Mouse (Mus musculus): ENCODE data around the gene Fam83b. TPM values are rescaled to one million over a fixed set of nuclear protein-coding genes. Genes with fewer than 3 reads are reported as not detected.

Gene Fam83b
- polyA plus RNA-seq, 1 experiment: 6.7 TPM

GRCm38 (mm10) chr9:76553115-76553514 lies 13.8 kb downstream of the Fam83b start:
- 28% methylated on average over 1 of the region's 1 CpGs for WGBS
- Histone ChIP-seq H3K27me3 (ENCODE audit: control insufficient read depth, insufficient read depth, low read length) (no peaks in the 10 kb centered on the region), H3K36me3 (ENCODE audit: control insufficient read depth, insufficient read depth, low read length) (peaks cover 1% of the 10 kb centered on the region), H3K27ac (ENCODE audit: insufficient read depth, low read depth, low read length) (no peak overlapping the region), H3K4me1 (ENCODE audit: control insufficient read depth, insufficient read depth, insufficient read length, low read length) (peaks cover 11% of the 10 kb centered on the region; the same call in 1 of the 2 replicates), H3K4me3 (ENCODE audit: low read depth, low read length) (no peak overlapping the region)
- no peak for TF ChIP-seq CTCF (IDR thresholded peaks at IDR 0.05; ENCODE audit: extremely low read depth, insufficient read length, insufficient replicate concordance, low read depth, low read length)
- TF ChIP-seq POLR2A (IDR thresholded peaks at IDR 0.05; ENCODE audit: low read depth, low read length): no peak

- Histone ChIP-seq H3K4me1 (ENCODE audit: control insufficient read depth, insufficient read depth, insufficient read length, low read length) (no peaks in the 10 kb centered on the region), H3K36me3 (ENCODE audit: control insufficient read depth, insufficient read depth, low read length) (peaks cover 8% of the 10 kb centered on the region), H3K27me3 (ENCODE audit: control insufficient read depth, insufficient read depth, low read length) (no peaks in the 10 kb centered on the region), H3K4me3 (ENCODE audit: low read depth, low read length) (no peak overlapping the region), H3K27ac (ENCODE audit: insufficient read depth, low read depth, low read length) (no peak overlapping the region)
- WGBS: 66% methylated on average over 3 of the region's 3 CpGs
- TF ChIP-seq CTCF (IDR thresholded peaks at IDR 0.05; ENCODE audit: extremely low read depth, insufficient read length, insufficient replicate concordance, low read depth, low read length) (no peak), POLR2A (IDR thresholded peaks at IDR 0.05; ENCODE audit: low read depth, low read length) (no peak)
These were observed 20.2 kb downstream of the Fam83b start for GRCm38 (mm10) chr9:76546714-76547113.

GRCm38 (mm10) chr9:76540684-76541083 lies 26.2 kb downstream of the Fam83b start:
- Histone ChIP-seq H3K4me3 (ENCODE audit: low read depth, low read length) (no peak overlapping the region), H3K36me3 (ENCODE audit: control insufficient read depth, insufficient read depth, low read length) (peaks cover 11% of the 10 kb centered on the region), H3K27ac (ENCODE audit: insufficient read depth, low read depth, low read length) (peak overlapping the region; percentile 83), H3K4me1 (ENCODE audit: control insufficient read depth, insufficient read depth, insufficient read length, low read length) (peaks cover 15% of the 10 kb centered on the region), H3K27me3 (ENCODE audit: control insufficient read depth, insufficient read depth, low read length) (no peaks in the 10 kb centered on the region)
- TF ChIP-seq CTCF (IDR thresholded peaks at IDR 0.05; ENCODE audit: extremely low read depth, insufficient read length, insufficient replicate concordance, low read depth, low read length): no peak
- TF ChIP-seq POLR2A (IDR thresholded peaks at IDR 0.05; ENCODE audit: low read depth, low read length): no peak
- 72% methylated on average over 4 of the region's 4 CpGs for WGBS

GRCm38 (mm10) chr9:76539953-76540621 lies 26.8 kb downstream of the Fam83b start:
- Histone ChIP-seq H3K27ac (ENCODE audit: insufficient read depth, low read depth, low read length) (peak overlapping the region; percentile 83), H3K36me3 (ENCODE audit: control insufficient read depth, insufficient read depth, low read length) (peaks cover 9% of the 10 kb centered on the region), H3K4me1 (ENCODE audit: control insufficient read depth, insufficient read depth, insufficient read length, low read length) (peaks cover 15% of the 10 kb centered on the region), H3K4me3 (ENCODE audit: low read depth, low read length) (no peak overlapping the region), H3K27me3 (ENCODE audit: control insufficient read depth, insufficient read depth, low read length) (no peaks in the 10 kb centered on the region)
- WGBS: 65% methylated on average over 6 of the region's 7 CpGs
- TF ChIP-seq CTCF (IDR thresholded peaks at IDR 0.05; ENCODE audit: extremely low read depth, insufficient read length, insufficient replicate concordance, low read depth, low read length) (no peak), POLR2A (IDR thresholded peaks at IDR 0.05; ENCODE audit: low read depth, low read length) (no peak)

- H3K27me3 ChIP-seq (ENCODE audit: control insufficient read depth, insufficient read depth, low read length): no peaks in the 10 kb centered on the region
- H3K36me3 ChIP-seq (ENCODE audit: control insufficient read depth, insufficient read depth, low read length): peaks cover 7% of the 10 kb centered on the region
- peak overlapping the region; percentile 38 for H3K27ac ChIP-seq (ENCODE audit: insufficient read depth, low read depth, low read length)
- WGBS: 31% methylated on average over 7 of the region's 7 CpGs
- no peak overlapping the region for H3K4me3 ChIP-seq (ENCODE audit: low read depth, low read length)
- peaks cover 15% of the 10 kb centered on the region for H3K4me1 ChIP-seq (ENCODE audit: control insufficient read depth, insufficient read depth, insufficient read length, low read length)
- TF ChIP-seq CTCF (IDR thresholded peaks at IDR 0.05; ENCODE audit: extremely low read depth, insufficient read length, insufficient replicate concordance, low read depth, low read length) (no peak), POLR2A (IDR thresholded peaks at IDR 0.05; ENCODE audit: low read depth, low read length) (no peak)
These were observed 27.6 kb downstream of the Fam83b start for GRCm38 (mm10) chr9:76539271-76539670.

- no peak for TF ChIP-seq CTCF (IDR thresholded peaks at IDR 0.05; ENCODE audit: extremely low read depth, insufficient read length, insufficient replicate concordance, low read depth, low read length)
- no peak for TF ChIP-seq POLR2A (IDR thresholded peaks at IDR 0.05; ENCODE audit: low read depth, low read length)
- Histone ChIP-seq H3K4me1 (ENCODE audit: control insufficient read depth, insufficient read depth, insufficient read length, low read length) (peaks cover 15% of the 10 kb centered on the region), H3K27me3 (ENCODE audit: control insufficient read depth, insufficient read depth, low read length) (no peaks in the 10 kb centered on the region), H3K36me3 (ENCODE audit: control insufficient read depth, insufficient read depth, low read length) (peaks cover 5% of the 10 kb centered on the region; the same call in 1 of the 2 replicates), H3K4me3 (ENCODE audit: low read depth, low read length) (no peak overlapping the region), H3K27ac (ENCODE audit: insufficient read depth, low read depth, low read length) (peak overlapping the region; percentile 31; the same call in 1 of the 2 replicates)
- WGBS: 77% methylated on average over 9 of the region's 9 CpGs
These were observed 30.9 kb downstream of the Fam83b start for GRCm38 (mm10) chr9:76536032-76536431.

- 93% methylated on average over 3 of the region's 3 CpGs for WGBS
- 0 out of 2 replicates have a peak, but pooled peaks cover 4% of the 10 kb centered on the region for H3K36me3 ChIP-seq (ENCODE audit: control insufficient read depth, insufficient read depth, low read length)
- peaks cover 11% of the 10 kb centered on the region for H3K4me1 ChIP-seq (ENCODE audit: control insufficient read depth, insufficient read depth, insufficient read length, low read length)
- H3K4me3 ChIP-seq (ENCODE audit: low read depth, low read length): no peak overlapping the region
- H3K27me3 ChIP-seq (ENCODE audit: control insufficient read depth, insufficient read depth, low read length): no peaks in the 10 kb centered on the region
- TF ChIP-seq CTCF (IDR thresholded peaks at IDR 0.05; ENCODE audit: extremely low read depth, insufficient read length, insufficient replicate concordance, low read depth, low read length): no peak
- no peak for TF ChIP-seq POLR2A (IDR thresholded peaks at IDR 0.05; ENCODE audit: low read depth, low read length)
- H3K27ac ChIP-seq (ENCODE audit: insufficient read depth, low read depth, low read length): no peak overlapping the region
These were observed 34.5 kb downstream of the Fam83b start for GRCm38 (mm10) chr9:76532403-76532802.

Data from small intestine, adult 2 months (tissue).